Mouse (Mus musculus) urinary bladder, postnatal 4 days (tissue): Measurements from ENCODE around the gene Immp2l.
"Not testable (repeated sequence)": the region's sequence is repeated elsewhere in the genome, so short reads cannot be mapped to it uniquely, and the experiment has no call there.

Experiments used
- DNase-seq, 2 experiments: peaks; one replicate each; pipeline ENCODE4 v3.0.0; 2021 to 2022; ENCODE audit warnings: low spot score in 2 of 2

Immp2l gene

DNA sequence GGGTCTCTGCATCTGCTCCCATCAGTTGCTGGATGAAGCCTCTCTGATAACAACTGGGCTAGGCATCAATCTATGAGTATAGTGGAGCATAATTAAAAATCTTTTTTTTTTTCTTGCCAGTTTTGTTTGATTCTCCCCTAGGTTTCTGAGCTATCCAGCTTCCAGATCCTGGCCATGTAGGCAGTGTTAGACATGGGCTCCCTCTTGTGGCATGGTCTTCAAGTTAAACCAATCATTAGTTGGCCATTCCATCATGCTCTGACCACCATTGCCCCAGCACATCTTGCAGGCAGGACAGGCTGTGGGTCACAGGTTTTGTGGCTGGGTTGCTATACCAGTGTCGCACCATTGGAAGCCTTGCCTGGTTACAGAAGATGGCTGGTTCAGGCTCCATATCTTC, 656.3 kb downstream of the Immp2l start:
- DNase-seq: no peak

DNA sequence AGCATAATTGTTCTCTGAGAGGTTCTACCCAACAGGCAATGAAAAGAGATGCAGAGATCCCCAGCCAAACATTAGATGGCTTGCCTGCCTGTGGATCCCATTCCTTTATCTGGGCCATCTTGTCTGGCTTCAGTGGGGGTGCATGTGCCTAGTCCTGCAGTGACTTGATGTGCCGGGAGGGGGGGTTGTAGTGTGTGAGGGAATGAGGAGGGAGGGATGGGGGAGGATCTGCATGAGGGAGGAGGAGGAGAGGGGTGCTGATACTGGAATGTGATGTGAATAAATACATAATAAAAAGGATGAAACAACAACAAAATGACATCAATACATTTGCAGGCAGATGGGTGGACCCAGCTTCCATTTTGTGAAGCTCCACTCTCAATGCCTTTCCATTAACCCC, 658.3 kb downstream of the Immp2l start:
- DNase-seq: no peak

DNA sequence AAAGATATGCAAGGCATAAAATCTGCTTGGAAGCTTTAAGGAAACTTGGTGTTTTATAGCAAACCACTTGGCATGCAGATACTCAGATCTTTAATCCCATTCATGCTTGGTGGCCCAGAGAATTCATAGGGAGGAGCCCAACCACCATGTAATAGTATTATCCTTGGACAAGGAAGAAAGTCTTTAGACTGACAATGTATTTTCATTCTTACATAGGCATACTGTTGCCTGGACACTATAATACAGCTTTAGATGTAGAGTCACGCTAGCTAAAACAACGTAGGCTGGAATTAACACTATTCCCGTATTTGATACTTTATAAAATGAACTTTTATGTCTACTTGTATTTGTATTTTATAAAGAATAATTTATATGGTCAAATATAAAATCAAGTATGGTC, 665.9 kb downstream of the Immp2l start:
- no peak for DNase-seq

DNA sequence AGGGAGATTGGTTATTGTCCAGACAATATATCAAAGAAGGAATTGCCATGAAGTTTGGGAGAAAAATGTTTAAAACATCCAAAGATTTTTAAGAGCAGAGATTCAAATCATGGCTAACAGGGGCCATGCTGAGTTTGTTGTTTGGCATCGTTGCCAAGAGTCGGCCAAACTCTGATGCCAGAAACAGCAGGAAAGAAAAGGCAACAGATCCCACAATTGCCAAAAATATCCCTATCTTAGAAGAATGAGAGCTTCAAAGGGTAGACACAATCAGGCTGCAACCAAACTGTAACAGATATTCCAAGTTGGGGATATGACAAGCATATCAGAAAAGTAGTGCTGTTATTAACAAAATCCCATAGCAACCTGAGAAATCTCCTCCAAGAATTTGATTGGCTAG, 686.7 kb downstream of the Immp2l start:
- no peak for DNase-seq

- no peak for DNase-seq
Measured at GRCm38 (mm10) chr12:41716946-41717345, 693.1 kb downstream of the Immp2l start.

- no peak for DNase-seq
Measured at GRCm38 (mm10) chr12:41724585-41724984, 700.7 kb downstream of the Immp2l start.

DNA sequence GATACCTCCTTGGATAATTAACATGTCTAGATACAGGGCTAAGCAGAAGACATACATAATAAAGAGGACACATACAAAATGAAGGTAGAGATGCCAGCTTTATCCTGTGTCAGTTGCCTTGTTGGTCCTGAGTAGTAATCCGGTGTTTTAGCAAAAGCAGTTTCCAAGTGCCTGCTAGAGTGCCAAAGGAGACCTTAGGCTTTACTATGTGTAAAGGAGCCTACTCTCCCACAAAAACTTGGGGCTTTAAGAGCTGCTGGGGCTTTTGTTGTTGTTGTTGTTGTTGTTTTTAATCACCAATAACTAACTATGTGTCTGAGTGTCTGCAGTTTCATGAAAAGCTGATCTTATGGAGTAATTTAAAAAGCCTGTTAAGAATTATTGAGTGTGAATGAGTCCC, 702.8 kb downstream of the Immp2l start:
- no peak for DNase-seq

DNA sequence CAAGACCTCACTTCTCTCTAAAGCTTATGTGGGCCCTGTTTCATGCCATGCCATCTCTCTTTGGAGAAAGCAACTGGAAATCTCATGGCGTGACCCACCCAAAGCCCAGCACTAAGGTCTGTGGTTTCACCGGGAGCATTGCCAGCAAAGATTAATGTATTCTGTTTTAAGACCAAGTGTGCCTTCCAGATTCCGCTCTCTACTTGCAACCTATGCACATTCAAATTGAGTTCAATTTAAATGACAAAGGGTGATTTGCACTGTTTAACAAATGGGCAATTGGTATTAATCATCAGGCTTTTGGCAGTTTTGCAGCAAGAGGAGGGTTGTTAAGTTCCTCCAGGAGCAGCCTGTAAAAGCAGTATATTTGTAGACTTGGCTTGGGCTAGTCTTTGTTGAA, 703.3 kb downstream of the Immp2l start:
- DNase-seq: no peak

DNA sequence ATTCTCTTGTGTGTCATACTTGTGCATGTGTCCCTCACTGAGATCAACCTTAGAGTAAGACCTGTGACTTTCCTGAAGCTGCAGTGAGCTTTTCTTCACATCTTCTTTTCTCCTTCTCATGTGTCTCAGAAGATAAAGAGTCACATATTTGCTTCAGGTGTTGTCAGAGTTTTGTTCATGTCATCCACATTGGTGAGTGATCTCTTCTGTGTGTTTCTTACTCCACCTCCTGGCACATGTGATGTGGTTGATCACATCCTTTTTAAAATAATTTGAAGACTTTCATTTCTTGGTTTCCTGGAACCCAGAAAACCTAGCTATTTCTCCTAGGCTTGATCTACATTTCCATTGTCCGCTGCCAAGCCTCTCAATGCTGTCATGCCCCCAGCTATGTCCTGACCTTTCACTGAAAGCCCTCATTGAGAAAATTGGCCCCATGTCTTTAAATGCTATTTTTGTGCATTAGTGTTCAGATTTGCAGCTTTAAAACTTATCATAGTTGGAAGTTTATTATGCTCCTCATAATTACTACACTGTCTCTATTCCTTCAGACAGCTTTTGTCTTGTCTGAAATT, 704.0 kb downstream of the Immp2l start:
- DNase-seq: no peak

GRCm38 (mm10) chr12:41728467-41728866, 704.6 kb downstream of the Immp2l start:
- DNase-seq: no peak

DNA sequence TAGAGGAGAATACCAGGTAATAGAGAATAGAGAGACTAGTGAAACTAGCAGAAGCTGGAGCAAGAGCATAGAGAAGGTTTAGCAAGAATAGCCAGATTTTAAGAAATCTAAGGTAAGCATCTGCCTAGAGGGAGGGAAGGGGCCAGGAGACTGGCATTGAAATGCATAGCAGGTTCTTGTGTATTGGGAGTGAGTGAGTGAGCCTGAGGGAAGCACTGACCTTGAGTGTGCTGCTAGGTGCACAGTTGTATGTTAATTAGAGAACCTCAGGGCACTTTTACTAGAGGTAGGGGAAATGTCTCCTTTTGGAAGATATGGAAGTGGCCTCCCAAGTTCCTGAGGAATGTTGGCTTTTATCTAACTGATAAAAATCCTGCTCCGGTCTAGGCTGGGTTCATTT, 705.9 kb downstream of the Immp2l start:
- no peak for DNase-seq

DNA sequence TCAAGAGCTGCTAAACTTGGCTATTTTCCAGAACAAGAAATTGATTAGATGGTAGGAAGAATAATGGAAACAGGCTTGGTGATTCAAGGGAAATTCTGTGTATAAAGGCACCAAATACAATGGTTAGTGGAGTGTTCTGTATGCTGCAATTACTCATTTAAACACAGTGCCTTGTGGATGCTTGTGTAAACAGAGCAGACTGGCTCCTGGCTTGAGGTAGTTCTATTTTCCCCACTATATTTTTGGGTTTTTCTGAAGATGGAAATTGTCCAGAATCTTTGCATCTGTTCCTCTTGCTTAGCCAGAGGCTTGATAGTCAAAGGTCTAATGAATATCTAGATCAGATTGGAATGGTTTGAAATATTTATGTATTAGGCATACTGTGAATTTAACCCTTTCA, 709.3 kb downstream of the Immp2l start:
- DNase-seq: no peak

DNA sequence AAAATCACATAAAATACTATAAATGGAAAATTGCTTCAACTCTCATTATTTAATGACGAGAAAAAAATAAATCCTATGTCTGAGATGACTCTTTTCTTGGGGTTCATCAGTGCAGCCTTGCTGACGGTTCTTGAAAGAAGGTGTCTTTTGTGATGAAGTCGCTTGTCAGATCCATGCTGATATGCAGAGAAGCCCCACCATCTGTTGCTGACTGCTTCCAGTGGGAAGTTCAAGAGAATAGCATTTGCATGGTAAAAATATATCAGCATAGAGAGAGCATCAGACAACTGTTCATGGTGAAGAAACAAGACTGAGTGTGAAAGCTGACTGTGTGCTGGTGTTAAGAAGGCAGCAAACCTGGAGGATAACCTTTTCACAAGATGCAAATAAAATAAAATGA, 719.0 kb downstream of the Immp2l start:
- DNase-seq: no peak

DNA sequence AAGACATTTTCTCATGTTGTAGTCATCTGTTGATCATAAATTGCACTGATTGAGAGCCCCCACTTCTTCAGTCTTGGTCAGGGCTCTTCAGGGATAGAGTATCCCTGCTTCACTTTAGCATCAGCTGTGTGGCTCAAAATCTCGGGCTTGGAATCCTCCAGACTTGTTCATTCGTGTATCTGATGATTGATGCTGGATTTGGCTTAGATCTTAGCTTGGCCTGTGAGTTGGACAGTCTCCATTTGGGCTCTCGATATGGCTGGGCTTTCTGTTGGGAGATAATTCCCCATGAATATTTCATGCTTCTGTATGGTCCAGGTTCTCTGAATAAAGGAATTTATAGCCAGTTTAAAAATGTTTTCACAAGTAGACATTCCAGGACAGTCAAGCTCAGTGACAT, 739.5 kb downstream of the Immp2l start:
- DNase-seq: no peak

DNA sequence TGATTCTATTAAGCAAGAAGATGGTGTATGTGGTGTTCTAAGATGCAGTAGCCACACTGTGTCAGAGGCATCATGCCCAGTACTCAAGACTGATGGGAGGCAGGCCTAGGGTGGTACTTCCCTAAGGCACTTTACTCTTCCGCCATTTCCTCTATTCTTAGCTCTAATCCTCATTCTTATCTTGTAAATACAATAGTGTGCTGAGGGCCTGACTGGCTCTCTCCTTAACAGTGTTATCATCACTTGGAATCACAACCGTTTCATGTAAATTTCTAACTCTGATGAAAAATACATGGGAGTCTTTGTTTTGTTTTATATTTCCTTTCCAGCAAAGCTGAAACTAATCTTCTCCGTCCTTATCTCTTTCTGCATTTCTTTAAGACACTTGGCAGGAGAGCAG, 750.1 kb downstream of the Immp2l start:
- no peak for DNase-seq

GRCm38 (mm10) chr12:41774623-41775323, 750.9 kb downstream of the Immp2l start:
- DNase-seq: peak in 1 of 2 experiments; percentile 17

- not testable (repeated sequence) for DNase-seq
Measured at GRCm38 (mm10) chr12:41777762-41778161, 753.9 kb downstream of the Immp2l start.

- DNase-seq: not testable (repeated sequence)
Measured at GRCm38 (mm10) chr12:41793681-41794080, 769.8 kb downstream of the Immp2l start.

DNA sequence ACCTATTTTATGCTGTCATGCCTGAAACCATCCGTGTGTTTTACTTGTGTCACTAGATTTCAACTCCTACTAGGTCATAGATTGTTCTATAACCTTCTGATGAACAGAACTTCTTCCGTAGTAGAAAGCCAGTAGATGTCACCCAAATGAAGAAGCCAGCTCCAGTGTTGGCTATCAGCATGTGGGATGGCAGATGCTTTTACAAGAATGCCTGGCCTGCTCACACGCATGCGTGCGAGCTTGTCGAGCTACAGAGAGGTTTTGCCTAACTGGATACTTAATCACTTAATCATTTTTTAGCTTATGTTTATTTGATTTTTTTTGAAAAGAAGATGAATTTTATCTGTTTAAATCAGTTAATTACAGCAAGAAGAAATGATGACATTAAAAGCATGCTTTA, 805.6 kb downstream of the Immp2l start:
- no peak for DNase-seq

GRCm38 (mm10) chr12:41831731-41832130, 807.8 kb downstream of the Immp2l start:
- DNase-seq: no peak

GRCm38 (mm10) chr12:41834646-41835045, 810.8 kb downstream of the Immp2l start:
- no peak for DNase-seq

DNA sequence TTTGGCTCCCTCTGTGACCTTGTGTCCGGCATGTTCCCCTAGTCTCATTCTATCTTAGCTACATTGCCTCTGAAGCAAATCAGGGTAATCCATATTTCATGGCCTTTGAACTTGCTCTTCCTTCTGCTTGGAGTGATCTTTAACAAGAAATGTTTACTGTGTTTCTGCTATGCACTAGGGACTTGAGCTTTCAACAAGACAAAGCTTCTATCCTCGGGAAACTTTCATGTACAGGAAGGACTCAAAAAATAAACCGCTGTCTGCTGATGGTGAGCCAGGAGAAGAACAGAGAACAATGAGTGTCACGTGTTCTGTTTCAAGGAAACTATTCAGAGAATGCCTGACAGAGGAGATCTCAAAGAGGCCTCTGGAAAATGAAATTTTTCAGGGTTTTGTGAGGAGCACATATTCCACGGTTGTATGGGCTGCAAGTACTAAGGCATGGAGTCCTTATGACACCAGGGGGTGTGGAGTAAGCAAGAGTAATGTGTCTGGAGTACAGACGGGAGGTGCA, 814.5 kb downstream of the Immp2l start:
- no peak for DNase-seq

GRCm38 (mm10) chr12:41839241-41839640, 815.4 kb downstream of the Immp2l start:
- DNase-seq: no peak
